Comparison of ENCODE assay signal across 12 mouse cellular contexts in genomic region chr9:72828616-72829257, GRCm38 (mm10). TPM values are rescaled to one million over a fixed set of nuclear protein-coding genes. Genes with fewer than 3 reads are reported as not detected.
DNase-seq lines count a peak whose midpoint lies in the region; ATAC-seq and TF ChIP-seq lines count a peak whose summit lies in the region.
"Had no signal": no experiment of that assay in that cellular context is flagged by ENCODE, and none has a peak within 500 bp of the region (broad histone marks: within the 10 kb centered on the region; RNA-seq: fewer than 3 reads in every experiment).

No protein-coding gene starts in this region.

- 19% methylated on average over 5 of the region's 5 CpGs for WGBS in embryonic facial prominence, embryonic 13.5 days
- WGBS in hindbrain, embryonic 14.5 days = 29% methylated on average over 5 of the region's 5 CpGs
- 20% methylated on average over 5 of the region's 5 CpGs for WGBS in neural tube, embryonic 13.5 days

- peak overlapping the region; percentile 51; the same call in 1 of the 2 replicates for H3K27ac ChIP-seq in layer of hippocampus, adult 2 months
- peak overlapping the region; percentile 78 for H3K27ac ChIP-seq in embryonic facial prominence, embryonic 13.5 days
- H3K27ac ChIP-seq in hindbrain, embryonic 14.5 days = peak overlapping the region; percentile 22; the same call in 1 of the 2 replicates
- H3K27ac ChIP-seq in neural tube, embryonic 13.5 days (replicated peaks) = peak overlapping the region; percentile 35
- H3K27ac ChIP-seq: liver, embryonic 14.5 days; macrophage had no signal

- peak; percentile 19; the same call in 1 of the 2 replicates for TF ChIP-seq CTCF in layer of hippocampus, adult 2 months (conservative IDR thresholded peaks at IDR 0.05)

- DNase-seq in layer of hippocampus, adult 2 months (ENCODE audit: low spot score in 2 of 2) = no peak
- DNase-seq in layer of hippocampus, postnatal 36 days = no peak
- no peak for DNase-seq in hindbrain, embryonic 14.5 days (ENCODE audit: low spot score)
- DNase-seq in cerebellum, postnatal 14 days = no peak
- no peak for DNase-seq in frontal cortex, postnatal 36 days (ENCODE audit: low spot score in 2 of 2)
- no peak for DNase-seq in left cerebral cortex, adult 18-20 months (ENCODE audit: low spot score in 2 of 2)
- DNase-seq: layer of hippocampus, adult 9-11 months had no signal

- H3K9me3 ChIP-seq in embryonic facial prominence, embryonic 13.5 days = no peaks in the 10 kb centered on the region
- no peaks in the 10 kb centered on the region for H3K9me3 ChIP-seq in hindbrain, embryonic 14.5 days (ENCODE audit: control insufficient read depth, low read length)
- no peaks in the 10 kb centered on the region for H3K9me3 ChIP-seq in neural tube, embryonic 13.5 days

- H3K4me3 ChIP-seq in layer of hippocampus, adult 2 months = no peak overlapping the region
- H3K4me3 ChIP-seq in embryonic facial prominence, embryonic 13.5 days = no peak overlapping the region
- no peak overlapping the region for H3K4me3 ChIP-seq in hindbrain, embryonic 14.5 days (replicated peaks; ENCODE audit: low read length)
- H3K4me3 ChIP-seq in neural tube, embryonic 13.5 days = no peak overlapping the region

- peak; percentile 59; the same call in 1 of the 2 replicates for ATAC-seq in embryonic facial prominence, embryonic 13.5 days (ENCODE audit: insufficient number of reproducible peaks, insufficient read depth, low FRiP score, low TSS enrichment, low read depth)
- peak; percentile 68; the same call in 1 of the 2 replicates for ATAC-seq in hindbrain, embryonic 14.5 days (ENCODE audit: low FRiP score)
- peak; percentile 40; the same call in 1 of the 2 replicates for ATAC-seq in neural tube, embryonic 13.5 days (ENCODE audit: low read depth)
- ATAC-seq: inflammation-experienced regulatory T-cells, adult 6 months had no signal

- H3K4me2 ChIP-seq in embryonic facial prominence, embryonic 13.5 days = no peak overlapping the region
- no peak overlapping the region for H3K4me2 ChIP-seq in hindbrain, embryonic 14.5 days (replicated peaks)
- no peak overlapping the region for H3K4me2 ChIP-seq in neural tube, embryonic 13.5 days

- no peaks in the 10 kb centered on the region for H3K27me3 ChIP-seq in embryonic facial prominence, embryonic 13.5 days
- H3K27me3 ChIP-seq in hindbrain, embryonic 14.5 days (ENCODE audit: control insufficient read depth, insufficient read depth, low read length) = no peaks in the 10 kb centered on the region
- H3K27me3 ChIP-seq in neural tube, embryonic 13.5 days = no peaks in the 10 kb centered on the region

- H3K9ac ChIP-seq in embryonic facial prominence, embryonic 13.5 days = no peak overlapping the region
- H3K9ac ChIP-seq in hindbrain, embryonic 14.5 days = no peak overlapping the region
- H3K9ac ChIP-seq in neural tube, embryonic 13.5 days = 0 out of 2 replicates have a peak overlapping the region, but pooled peaks have one; percentile 8
- H3K9ac ChIP-seq: liver, embryonic 14.5 days had no signal

- peaks cover 36% of the 10 kb centered on the region for H3K4me1 ChIP-seq in embryonic facial prominence, embryonic 13.5 days
- peaks cover 5% of the 10 kb centered on the region; the same call in 1 of the 2 replicates for H3K4me1 ChIP-seq in hindbrain, embryonic 14.5 days (replicated peaks; ENCODE audit: control insufficient read depth, insufficient read depth, low read length)
- peaks cover 31% of the 10 kb centered on the region for H3K4me1 ChIP-seq in neural tube, embryonic 13.5 days (replicated peaks)

- H3K36me3 ChIP-seq in embryonic facial prominence, embryonic 13.5 days = no peaks in the 10 kb centered on the region
- no peaks in the 10 kb centered on the region for H3K36me3 ChIP-seq in hindbrain, embryonic 14.5 days (replicated peaks; ENCODE audit: control insufficient read depth, insufficient read depth)
- no peaks in the 10 kb centered on the region for H3K36me3 ChIP-seq in neural tube, embryonic 13.5 days

RNA-seq across cellular contexts. Expression of gene Prtg, which starts 22.1 kb away (rescaled TPM):
- 1 to 10 TPM; 3.2 to 3.3 TPM for total RNA-seq in layer of hippocampus, adult 2 months (2021)
- 1 to 10 TPM; 2.3 to 3.0 TPM for total RNA-seq in layer of hippocampus, postnatal 36 days (2021)
- polyA plus RNA-seq in embryonic facial prominence, embryonic 13.5 days (2015; fragmentation: Nextera tagmentation; extraction: Ambion mirVana) = 1.3 and 1.8 TPM in 2 replicates
- polyA plus RNA-seq in hindbrain, embryonic 14.5 days (2014; fragmentation: Nextera tagmentation; extraction: Ambion mirVana) = 0.82 and 0.98 TPM in 2 replicates
- polyA plus RNA-seq in neural tube, embryonic 13.5 days (2015; fragmentation: Nextera tagmentation; extraction: Ambion mirVana) = 0.51 and 0.52 TPM in 2 replicates
- total RNA-seq in left cerebral cortex, adult 18-20 months (2021) = 1 to 10 TPM; 1.7 to 3.0 TPM
- polyA plus RNA-seq: macrophage had no signal

Comparison
In these comparisons a context has a peak if more than half of its experiments do, and no peak if none do; other contexts are left out.
1. H3K27ac ChIP-seq: peak in every context shown above with its lines; median percentile 78 in embryonic facial prominence, embryonic 13.5 days; 51 in layer of hippocampus, adult 2 months; 35 in neural tube, embryonic 13.5 days; 22 in hindbrain, embryonic 14.5 days.